Mouse (Mus musculus) G1E (cell line): ENCODE data around the gene Lmo7. TPM values are rescaled to one million over a fixed set of nuclear protein-coding genes. Genes with fewer than 3 reads are reported as not detected.

Source experiments
- ATAC-seq: 2 replicates; pipeline ENCODE4 v1.8.0; 2016; ENCODE audit warnings: mild to moderate bottlenecking; ENCODE audit not compliant: insufficient number of reproducible peaks, poor library complexity, low FRiP score, severe bottlenecking; ENCODE audit errors: extremely low read depth
- DNase-seq: peaks from one replicate; pipeline ENCODE4 v3.0.0; 2012; ENCODE audit warnings: low spot score
- H3K27me3 ChIP-seq: 2 replicates; pipeline ENCODE4 v1.6.1; 2012; ENCODE audit warnings: mild to moderate bottlenecking, low read length, inconsistent platforms; ENCODE audit not compliant: insufficient read depth
- H3K36me3 ChIP-seq: replicated peaks from 2 replicates; pipeline ENCODE3; 2012; ENCODE audit warnings: mild to moderate bottlenecking, inconsistent platforms
- H3K4me1 ChIP-seq: 2 replicates; pipeline ENCODE4 v1.6.1; 2012; ENCODE audit warnings: low read depth, low read length, inconsistent platforms, mixed read lengths; ENCODE audit not compliant: insufficient read depth
- H3K4me3 ChIP-seq: 2 replicates; pipeline ENCODE4 v1.5.1; 2012; ENCODE audit warnings: low read depth, mild to moderate bottlenecking, inconsistent platforms, low read length, moderate library complexity, mixed read lengths
- H3K9me3 ChIP-seq: replicated peaks from 2 replicates; pipeline ENCODE4 v1.6.1; 2012; ENCODE audit warnings: inconsistent platforms
- CTCF ChIP-seq: IDR thresholded peaks from 2 replicates; pipeline ENCODE4 v1.5.1; 2012; ENCODE audit warnings: low read depth, low read length, inconsistent platforms, mixed read lengths
- GATA1 ChIP-seq: IDR thresholded peaks from 2 replicates; pipeline ENCODE4 v1.6.1; 2012; ENCODE audit warnings: borderline replicate concordance, low read length, inconsistent platforms, mixed read lengths
- GATA2 ChIP-seq: IDR thresholded peaks from 2 replicates; pipeline ENCODE4 v1.6.1; 2012; ENCODE audit warnings: low read depth, low read length, inconsistent platforms, borderline replicate concordance
- POLR2AphosphoS5 ChIP-seq: IDR thresholded peaks from 2 replicates; pipeline ENCODE4 v1.6.1; 2012; ENCODE audit warnings: low read depth, low read length, inconsistent platforms; ENCODE audit not compliant: insufficient replicate concordance
- TAL1 ChIP-seq: conservative IDR thresholded peaks from 2 replicates; pipeline ENCODE4 v1.6.1; 2012; ENCODE audit warnings: low read depth, low read length, inconsistent platforms, mixed read lengths
- polyA plus RNA-seq: library from polyadenylated mRNA; stranded (reverse); fragments of >175 nt; gene quantifications from 2 replicates; pipeline ENCODE4 v1.2.3, GENCODE M21; 2012
- total RNA-seq, 2 experiments: library from RNA; stranded (forward) in 1 of 2; stranded (reverse) in 1 of 2; fragments of 200-1000 nt in 1 of 2; fragments of >200 nt in 1 of 2; fragmentation: Nextera tagmentation in 1 of 2; gene quantifications; 2 replicates each; pipeline ENCODE4 v1.2.3; 2014 to 2017

Lmo7 gene
- total and polyA plus RNA-seq, 3 experiments, result 0.71 TPM; not detected in 2

- no peak for TF ChIP-seq GATA2
- no peak for TF ChIP-seq GATA1
- no peak for TF ChIP-seq POLR2AphosphoS5
- TF ChIP-seq TAL1, result no peak
- TF ChIP-seq CTCF, result no peak
- no peaks in the 10 kb centered on the region for H3K36me3 ChIP-seq
- ATAC-seq (no peak), DNase-seq (no peak)
- peaks cover 42% of the 10 kb centered on the region for H3K9me3 ChIP-seq
- no peaks in the 10 kb centered on the region for H3K27me3 ChIP-seq
- no peaks in the 10 kb centered on the region for H3K4me1 ChIP-seq
- no peak overlapping the region for H3K4me3 ChIP-seq
These were observed 221.3 kb downstream of the Lmo7 start for GRCm38 (mm10) chr14:101951107-101951506.

GRCm38 (mm10) chr14:101953793-101954468 is 224.2 kb downstream of the Lmo7 start:
- TF ChIP-seq TAL1 (no peak), GATA1 (no peak), POLR2AphosphoS5 (no peak), GATA2 (no peak)
- H3K4me3 ChIP-seq, result no peak overlapping the region
- H3K36me3 ChIP-seq, result no peaks in the 10 kb centered on the region
- peaks cover 29% of the 10 kb centered on the region for H3K9me3 ChIP-seq
- DNase-seq (no peak), ATAC-seq (no peak)
- H3K27me3 ChIP-seq, result no peaks in the 10 kb centered on the region
- H3K4me1 ChIP-seq, result no peaks in the 10 kb centered on the region

- no peak for DNase-seq
- Histone ChIP-seq H3K36me3 (no peaks in the 10 kb centered on the region), H3K27me3 (no peaks in the 10 kb centered on the region), H3K4me1 (no peaks in the 10 kb centered on the region), H3K4me3 (no peak overlapping the region), H3K9me3 (peaks cover 28% of the 10 kb centered on the region)
- no peak for TF ChIP-seq POLR2AphosphoS5
- TF ChIP-seq GATA2, result no peak
- TF ChIP-seq TAL1, result no peak
- no peak for TF ChIP-seq GATA1
- TF ChIP-seq CTCF, result no peak
- ATAC-seq, result no peak
These were observed 234.6 kb downstream of the Lmo7 start for GRCm38 (mm10) chr14:101964381-101964780.

GRCm38 (mm10) chr14:101964956-101965355 is 235.2 kb downstream of the Lmo7 start:
- no peaks in the 10 kb centered on the region for H3K4me1 ChIP-seq
- no peak overlapping the region for H3K4me3 ChIP-seq
- ATAC-seq, result no peak
- DNase-seq, result no peak
- peaks cover 31% of the 10 kb centered on the region for H3K9me3 ChIP-seq
- no peak for TF ChIP-seq GATA2
- TF ChIP-seq POLR2AphosphoS5, result no peak
- no peak for TF ChIP-seq TAL1
- no peaks in the 10 kb centered on the region for H3K27me3 ChIP-seq
- H3K36me3 ChIP-seq, result no peaks in the 10 kb centered on the region

- no peak overlapping the region for H3K4me3 ChIP-seq
- H3K9me3 ChIP-seq, result peaks cover 37% of the 10 kb centered on the region
- H3K4me1 ChIP-seq, result no peaks in the 10 kb centered on the region
- H3K36me3 ChIP-seq, result no peaks in the 10 kb centered on the region
- DNase-seq (no peak), ATAC-seq (no peak)
- TF ChIP-seq TAL1 (no peak), CTCF (no peak), POLR2AphosphoS5 (no peak), GATA2 (no peak), GATA1 (no peak)
- no peaks in the 10 kb centered on the region for H3K27me3 ChIP-seq
These were observed 243.0 kb downstream of the Lmo7 start for GRCm38 (mm10) chr14:101972764-101973163.

GRCm38 (mm10) chr14:101973171-101973570 is 243.4 kb downstream of the Lmo7 start:
- no peaks in the 10 kb centered on the region for H3K27me3 ChIP-seq
- TF ChIP-seq GATA1 (no peak), CTCF (no peak), GATA2 (no peak), TAL1 (no peak), POLR2AphosphoS5 (no peak)
- no peak overlapping the region for H3K4me3 ChIP-seq
- peaks cover 36% of the 10 kb centered on the region for H3K9me3 ChIP-seq
- H3K4me1 ChIP-seq, result no peaks in the 10 kb centered on the region
- ATAC-seq (no peak), DNase-seq (no peak)
- H3K36me3 ChIP-seq, result no peaks in the 10 kb centered on the region

GRCm38 (mm10) chr14:101976021-101976685 is 246.4 kb downstream of the Lmo7 start:
- peaks cover 30% of the 10 kb centered on the region for H3K9me3 ChIP-seq
- no peaks in the 10 kb centered on the region for H3K4me1 ChIP-seq
- no peak overlapping the region for H3K4me3 ChIP-seq
- DNase-seq, result no peak
- H3K36me3 ChIP-seq, result no peaks in the 10 kb centered on the region
- H3K27me3 ChIP-seq, result no peaks in the 10 kb centered on the region
- ATAC-seq, result no peak; the same call in 1 of the 2 replicates
- no peak for TF ChIP-seq CTCF
- TF ChIP-seq POLR2AphosphoS5, result no peak
- no peak for TF ChIP-seq TAL1
- TF ChIP-seq GATA1, result no peak
- no peak for TF ChIP-seq GATA2

Other genes with a start within 250 kb of the Lmo7 start
- not detected in 2 replicates for gene Tbc1d4, start 120.8 kb upstream of the Lmo7 start, total RNA-seq (2014; fragmentation: Nextera tagmentation)
- gene Tbc1d4, start 120.8 kb upstream of the Lmo7 start, total RNA-seq (2017), result 0.17 and 0.33 TPM in 2 replicates
- not detected in 2 replicates for gene Tbc1d4, start 120.8 kb upstream of the Lmo7 start, polyA plus RNA-seq
- gene Commd6, start 89.3 kb upstream of the Lmo7 start, total RNA-seq (2014; fragmentation: Nextera tagmentation), result 75.2 and 75.4 TPM in 2 replicates
- 191 and 216 TPM in 2 replicates for gene Commd6, start 89.3 kb upstream of the Lmo7 start, total RNA-seq (2017)
- gene Commd6, start 89.3 kb upstream of the Lmo7 start, polyA plus RNA-seq, result 5.8 and 6.5 TPM in 2 replicates
- gene Uchl3, start 76.0 kb upstream of the Lmo7 start, total RNA-seq (2014; fragmentation: Nextera tagmentation), result 69.4 and 78.6 TPM in 2 replicates
- gene Uchl3, start 76.0 kb upstream of the Lmo7 start, total RNA-seq (2017), result 78.5 and 80.9 TPM in 2 replicates
- 20.2 and 23.6 TPM in 2 replicates for gene Uchl3, start 76.0 kb upstream of the Lmo7 start, polyA plus RNA-seq
- not detected in 2 replicates for gene Gm9922, start 143 bp upstream of the Lmo7 start, total RNA-seq (2014; fragmentation: Nextera tagmentation)
- not detected in 2 replicates for gene Gm9922, start 143 bp upstream of the Lmo7 start, total RNA-seq (2017)
- gene Gm9922, start 143 bp upstream of the Lmo7 start, polyA plus RNA-seq, result not detected in 2 replicates